Mouse (Mus musculus) mature B cell (primary cell): Measurements from ENCODE around the gene Mrpl42.

Experiments
- in situ Hi-C: fragments of 300-500 bp; cut with MboI; formaldehyde crosslinking; loops from 2 replicates; pipeline ENCODE4 v1.14.3; 2019

The Mrpl42 gene

GRCm38 (mm10) chr10:95458050-95458806 is 43.5 kb downstream of the Mrpl42 start:
- in situ Hi-C loops = no loop called here

- in situ Hi-C loops = no loop called here
These were observed 44.2 kb downstream of the Mrpl42 start for GRCm38 (mm10) chr10:95457367-95458049.

- in situ Hi-C loops = no loop called here
These were observed 45.6 kb downstream of the Mrpl42 start for GRCm38 (mm10) chr10:95456103-95456502.

- in situ Hi-C loops = no loop called here
These were observed 48.5 kb downstream of the Mrpl42 start for GRCm38 (mm10) chr10:95453282-95453681.

- in situ Hi-C loops = no loop called here
These were observed 52.7 kb downstream of the Mrpl42 start for GRCm38 (mm10) chr10:95449033-95449432.

- in situ Hi-C loops = no loop called here
These were observed 53.8 kb downstream of the Mrpl42 start for GRCm38 (mm10) chr10:95447954-95448353.

GRCm38 (mm10) chr10:95445104-95446056 is 56.4 kb downstream of the Mrpl42 start:
- in situ Hi-C loops = no loop called here

GRCm38 (mm10) chr10:95442334-95442733 is 59.4 kb downstream of the Mrpl42 start:
- in situ Hi-C loops = no loop called here

- in situ Hi-C loops = no loop called here
These were observed 61.2 kb downstream of the Mrpl42 start for GRCm38 (mm10) chr10:95440566-95440965.

- in situ Hi-C loops = no loop called here
These were observed 61.9 kb downstream of the Mrpl42 start for GRCm38 (mm10) chr10:95439718-95440339.

GRCm38 (mm10) chr10:95438941-95439340 is 62.8 kb downstream of the Mrpl42 start:
- in situ Hi-C loops = no loop called here
